Mouse (Mus musculus) liver, adult 2 months (tissue): ENCODE data around the gene Kncn. TPM values are rescaled to one million over a fixed set of nuclear protein-coding genes. Genes with fewer than 3 reads are reported as not detected.
A peak's percentile ranks its signal among the peaks of the same experiment; 100 is the strongest.

Experiments used
- DNase-seq: peaks from one replicate; pipeline ENCODE4 v3.0.0-alpha.2; 2011; ENCODE audit warnings: low read depth, low spot score; ENCODE audit errors: extremely low read depth
- H3K27ac ChIP-seq: fragments of 200-500 bp; replicated peaks from 2 replicates; pipeline ENCODE4 v1.5.1; 2012; ENCODE audit warnings: low read depth, mild to moderate bottlenecking, control low read depth, inconsistent platforms, low read length; ENCODE audit not compliant: insufficient read depth
- H3K27me3 ChIP-seq: fragments of 200-500 bp; 2 replicates; pipeline ENCODE4 v1.6.1; 2012; ENCODE audit warnings: mild to moderate bottlenecking, moderate library complexity, low read length, inconsistent platforms; ENCODE audit not compliant: control insufficient read depth, insufficient read depth
- H3K36me3 ChIP-seq: fragments of 200-500 bp; 2 replicates; pipeline ENCODE4 v1.6.1; 2012; ENCODE audit warnings: low read length, inconsistent platforms; ENCODE audit not compliant: control insufficient read depth, insufficient read depth
- H3K4me1 ChIP-seq: fragments of 200-500 bp; 2 replicates; pipeline ENCODE4 v1.6.1; 2011; ENCODE audit warnings: low read length; ENCODE audit not compliant: control insufficient read depth, insufficient read depth
- H3K4me3 ChIP-seq: fragments of 200-500 bp; 2 replicates; pipeline ENCODE4 v1.5.1; 2011; ENCODE audit warnings: low read depth, mild to moderate bottlenecking, control low read depth, low read length, moderate library complexity; ENCODE audit not compliant: insufficient read depth
- H3K79me2 ChIP-seq: fragments of 200-500 bp; 2 replicates; pipeline ENCODE4 v1.6.1; 2012; ENCODE audit warnings: inconsistent platforms, mild to moderate bottlenecking, low read length, moderate library complexity; ENCODE audit not compliant: control insufficient read depth, insufficient read depth
- H3K9ac ChIP-seq: fragments of 200-500 bp; 2 replicates; pipeline ENCODE4 v1.6.1; 2012; ENCODE audit warnings: low read depth, mild to moderate bottlenecking, control low read depth, inconsistent platforms, low read length
- CTCF ChIP-seq: fragments of 200-500 bp; IDR thresholded peaks from 2 replicates; pipeline ENCODE4 v1.5.1; 2011; ENCODE audit warnings: low read depth, low read length, control low read depth
- POLR2A ChIP-seq: fragments of 200-500 bp; IDR thresholded peaks from 2 replicates; pipeline ENCODE4 v1.6.1; 2011; ENCODE audit warnings: low read length, control low read depth; ENCODE audit not compliant: insufficient read depth; ENCODE audit errors: extremely low read depth
- WGBS: fragments of 180-500 bp; shearing (Covaris S2); methylation state at CpG from one replicate; pipeline ENCODE4 v1.1.7; 2018; 5-methylcytosine and 5-hydroxymethylcytosine counted together
- polyA plus RNA-seq: library from polyadenylated mRNA; depleted of rRNA; stranded (reverse); fragments of >200 nt; gene quantifications from 2 replicates; pipeline ENCODE4 v1.2.3, GENCODE M21; 2012; rRNA removed
- total RNA-seq: library from RNA; depleted of rRNA; stranded (reverse); fragments of >200 nt; gene quantifications from 2 replicates; pipeline ENCODE4 v1.2.3, GENCODE M21; 2014; rRNA removed

Kncn gene
- total RNA-seq (not detected in 2 replicates), polyA plus RNA-seq (not detected in 2 replicates)

DNA sequence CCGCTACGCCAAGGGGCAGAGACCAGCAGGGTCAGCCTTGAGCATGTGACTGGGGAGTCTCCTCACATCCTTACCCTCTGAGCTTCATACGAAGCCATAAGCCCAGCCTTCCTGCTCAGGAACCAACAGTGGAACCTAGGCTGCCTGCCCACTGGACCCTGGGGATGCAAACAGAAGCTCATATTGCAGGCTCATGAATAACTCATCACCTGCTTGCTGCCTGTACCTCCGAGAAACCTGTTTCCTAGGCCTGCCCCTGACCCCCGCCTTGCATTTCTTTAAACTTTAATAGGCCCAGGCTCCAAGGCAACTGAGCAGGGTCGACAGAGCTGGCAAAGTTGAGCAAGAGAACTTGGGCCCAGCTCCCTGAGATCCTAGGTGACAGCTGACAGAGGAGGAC lies at the start of gene Kncn:
Gene Kncn (plus strand): TSS at position 379 of the 400 bp plus-strand sequence.
- Histone ChIP-seq H3K27ac (no peak within 1 kb of the TSS), H3K79me2 (no peaks in the 10 kb centered on the region), H3K4me1 (no peaks in the 10 kb centered on the region), H3K36me3 (no peaks in the 10 kb centered on the region), H3K27me3 (no peaks in the 10 kb centered on the region; the same call in 1 of the 2 replicates), H3K4me3 (no peak within 1 kb of the TSS), H3K9ac (no peak within 1 kb of the TSS)
- WGBS = 78% methylated on average over 6 of the region's 6 CpGs
- DNase-seq = no peak
- TF ChIP-seq POLR2A (no peak), CTCF (no peak)

DNA sequence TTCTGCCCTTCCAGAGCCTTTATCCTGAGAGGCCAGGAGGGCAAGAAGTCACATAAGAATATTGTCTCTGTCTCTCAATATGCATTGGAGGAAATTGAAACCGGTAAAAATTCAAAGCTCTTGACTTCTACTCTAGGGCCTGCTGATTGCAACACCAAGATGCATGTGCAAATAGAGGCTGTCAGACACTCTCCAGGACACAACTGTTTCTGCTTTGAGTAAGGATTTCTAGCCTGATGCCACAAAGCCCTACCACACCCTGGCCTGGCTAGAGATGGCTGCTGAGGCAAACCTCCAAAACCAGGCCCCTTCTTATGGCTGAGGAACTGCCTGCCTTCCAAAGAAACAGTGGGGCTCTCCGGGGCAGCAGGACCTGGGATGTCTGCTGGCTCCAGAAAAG lies 48.6 kb upstream of the Kncn start:
- no peak overlapping the region for H3K9ac ChIP-seq
- H3K79me2 ChIP-seq = peaks cover 5% of the 10 kb centered on the region; the same call in 1 of the 2 replicates
- no peaks in the 10 kb centered on the region for H3K27me3 ChIP-seq
- 60% methylated on average over 2 of the region's 2 CpGs for WGBS
- no peak for DNase-seq
- TF ChIP-seq POLR2A (no peak), CTCF (no peak)
- no peak overlapping the region for H3K4me3 ChIP-seq
- H3K4me1 ChIP-seq = peaks cover 5% of the 10 kb centered on the region
- H3K36me3 ChIP-seq = peaks cover 19% of the 10 kb centered on the region; the same call in 1 of the 2 replicates
- no peak overlapping the region for H3K27ac ChIP-seq

DNA sequence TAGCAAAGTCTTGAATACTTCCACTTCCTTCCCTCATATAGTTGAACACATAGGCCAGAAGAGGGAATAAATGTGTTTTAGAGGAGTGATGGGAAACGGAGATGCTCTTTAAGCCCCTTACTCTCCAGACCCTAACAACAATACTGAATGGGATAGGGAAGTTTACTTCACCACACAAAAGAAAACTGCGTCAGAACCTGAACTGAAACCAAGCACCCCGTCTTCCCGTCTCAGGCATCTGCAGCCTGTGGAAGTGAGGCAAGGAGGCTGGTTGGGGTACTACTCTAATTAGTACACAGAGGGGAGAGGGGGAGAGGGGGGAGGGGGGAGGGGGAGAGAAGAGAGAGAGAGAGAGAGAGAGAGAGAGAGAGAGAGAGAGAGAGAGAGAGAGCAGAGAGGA lies 46.0 kb upstream of the Kncn start:
- Histone ChIP-seq H3K36me3 (peaks cover 10% of the 10 kb centered on the region; the same call in 1 of the 2 replicates), H3K9ac (no peak overlapping the region), H3K4me3 (no peak overlapping the region), H3K27me3 (no peaks in the 10 kb centered on the region), H3K79me2 (peaks cover 8% of the 10 kb centered on the region; the same call in 1 of the 2 replicates), H3K27ac (no peak overlapping the region), H3K4me1 (peaks cover 5% of the 10 kb centered on the region)
- no peak for TF ChIP-seq CTCF
- no peak for TF ChIP-seq POLR2A
- no peak for DNase-seq
- WGBS = 66% methylated on average over 4 of the region's 4 CpGs

DNA sequence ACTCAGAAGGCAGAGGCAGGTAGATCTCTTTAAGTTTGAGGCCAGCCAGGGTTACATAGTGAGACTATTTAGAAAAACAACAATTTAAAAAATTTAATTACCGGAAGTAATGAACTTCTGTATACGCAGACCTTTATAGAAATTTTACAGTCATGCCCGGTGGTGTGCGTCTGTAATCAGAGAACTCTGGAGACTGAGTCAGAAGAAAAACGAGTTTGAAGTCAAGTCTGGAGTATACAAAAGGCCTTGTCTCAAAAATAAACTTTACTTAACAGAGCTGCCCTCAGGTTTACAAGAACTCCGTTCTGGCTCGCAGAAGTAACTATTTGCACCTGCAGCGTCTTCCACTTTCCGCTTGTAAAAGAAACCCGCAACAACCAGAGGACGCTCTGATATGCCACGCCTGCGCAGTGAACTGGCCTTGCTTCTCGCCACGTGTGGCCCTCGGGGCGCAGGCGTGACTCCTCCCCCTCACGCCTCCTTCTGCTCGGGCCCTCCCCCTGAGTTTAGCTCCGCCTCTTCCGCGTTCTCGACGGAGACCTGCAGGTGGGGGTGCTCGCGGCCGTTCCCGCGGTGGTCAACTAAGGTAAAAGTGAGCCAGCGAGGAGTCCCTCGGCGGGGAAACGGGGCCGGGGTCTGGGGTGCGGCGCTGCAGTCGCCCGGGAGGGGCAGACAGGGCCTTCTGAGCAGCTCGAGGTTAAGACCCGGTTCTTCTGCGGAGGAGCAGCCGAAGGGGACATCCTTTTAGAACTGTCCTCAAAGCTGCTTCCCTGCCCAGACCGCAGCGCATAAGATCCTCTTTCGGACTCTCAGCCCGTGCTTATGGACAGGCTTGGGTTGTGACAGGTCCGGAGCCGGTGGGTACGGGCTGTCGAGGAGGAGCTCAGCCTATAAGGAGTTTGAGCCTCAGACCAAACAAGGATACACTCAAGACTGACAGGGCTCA lies 45.2 kb upstream of the Kncn start, which contains the start of gene Mknk1:
Gene Mknk1 (plus strand): TSS at position 503 of the 946 bp plus-strand sequence.
- H3K4me1 ChIP-seq = peaks cover 5% of the 10 kb centered on the region
- H3K27me3 ChIP-seq = no peaks in the 10 kb centered on the region
- H3K27ac ChIP-seq = peak within 1 kb of the TSS; percentile 30; the same call in 1 of the 2 replicates
- TF ChIP-seq CTCF (no peak), POLR2A (peak; percentile 31; the same call in 1 of the 2 replicates)
- H3K4me3 ChIP-seq = peak within 1 kb of the TSS; percentile 93
- peaks cover 7% of the 10 kb centered on the region; the same call in 1 of the 2 replicates for H3K36me3 ChIP-seq
- peak within 1 kb of the TSS; percentile 87 for H3K9ac ChIP-seq
- 1% methylated on average over 51 of the region's 51 CpGs for WGBS
- DNase-seq = peak; percentile 85
- peaks cover 8% of the 10 kb centered on the region; the same call in 1 of the 2 replicates for H3K79me2 ChIP-seq

DNA sequence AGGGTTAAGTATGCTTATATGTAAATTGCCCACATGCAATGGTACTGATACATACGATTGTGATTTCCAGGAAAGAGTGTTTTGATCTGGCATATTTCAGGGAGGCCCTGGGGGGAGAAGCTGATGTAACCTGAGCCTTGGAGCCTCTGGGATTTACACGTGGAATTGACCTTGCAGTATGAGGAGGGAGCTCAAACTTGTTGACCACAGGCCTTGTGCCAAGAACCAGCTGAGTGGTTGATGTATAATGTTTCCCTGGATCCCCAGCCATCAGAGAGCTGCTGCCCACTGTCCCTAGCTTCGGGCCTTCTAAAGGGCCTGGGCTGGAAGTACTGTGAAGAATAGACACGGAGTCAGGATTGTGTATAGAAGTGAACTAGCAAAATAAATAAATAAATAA lies 44.2 kb upstream of the Kncn start:
- TF ChIP-seq CTCF = no peak
- TF ChIP-seq POLR2A = no peak
- Histone ChIP-seq H3K4me3 (no peak overlapping the region), H3K36me3 (peaks cover 4% of the 10 kb centered on the region; the same call in 1 of the 2 replicates), H3K27ac (no peak overlapping the region), H3K4me1 (peaks cover 5% of the 10 kb centered on the region), H3K79me2 (peaks cover 8% of the 10 kb centered on the region; the same call in 1 of the 2 replicates), H3K9ac (no peak overlapping the region), H3K27me3 (no peaks in the 10 kb centered on the region)
- WGBS = 32% methylated on average over 4 of the region's 4 CpGs
- peak; percentile 15 for DNase-seq

DNA sequence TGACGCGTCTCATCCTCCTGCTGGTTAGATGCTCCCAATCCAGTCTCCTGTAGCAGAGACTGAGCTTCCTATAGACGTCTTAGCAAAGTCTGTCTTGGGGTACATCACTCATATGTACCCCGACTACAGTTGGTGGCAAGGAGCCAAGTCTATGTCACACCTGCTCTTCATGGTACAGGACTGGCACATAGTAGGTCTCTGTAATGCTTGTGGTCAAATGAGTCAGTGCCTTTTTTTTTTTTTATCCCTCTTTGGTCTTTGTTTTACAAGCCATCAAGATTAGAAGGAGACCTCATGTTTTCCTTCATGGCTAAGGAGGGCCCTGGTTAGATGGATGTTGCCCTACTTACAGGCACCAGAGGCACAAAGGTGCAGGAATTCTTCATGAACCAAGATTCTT lies 43.4 kb upstream of the Kncn start:
- H3K9ac ChIP-seq = no peak overlapping the region
- H3K27ac ChIP-seq = no peak overlapping the region
- 82% methylated on average over 4 of the region's 4 CpGs for WGBS
- TF ChIP-seq CTCF (no peak), POLR2A (no peak)
- no peak overlapping the region for H3K4me3 ChIP-seq
- DNase-seq = no peak
- peaks cover 5% of the 10 kb centered on the region for H3K4me1 ChIP-seq
- no peaks in the 10 kb centered on the region for H3K27me3 ChIP-seq
- peaks cover 8% of the 10 kb centered on the region; the same call in 1 of the 2 replicates for H3K79me2 ChIP-seq
- no peaks in the 10 kb centered on the region for H3K36me3 ChIP-seq
